Mouse (Mus musculus): ENCODE data around the gene Slit3.

The Slit3 gene

GRCm38 (mm10) chr11:35639428-35639827 is 518.4 kb downstream of the Slit3 start:
- DNase-seq, result no peak

- no peak for DNase-seq
Measured at GRCm38 (mm10) chr11:35651286-35651685, 530.3 kb downstream of the Slit3 start.

GRCm38 (mm10) chr11:35655836-35656235 is 534.8 kb downstream of the Slit3 start:
- no peak for DNase-seq

DNA sequence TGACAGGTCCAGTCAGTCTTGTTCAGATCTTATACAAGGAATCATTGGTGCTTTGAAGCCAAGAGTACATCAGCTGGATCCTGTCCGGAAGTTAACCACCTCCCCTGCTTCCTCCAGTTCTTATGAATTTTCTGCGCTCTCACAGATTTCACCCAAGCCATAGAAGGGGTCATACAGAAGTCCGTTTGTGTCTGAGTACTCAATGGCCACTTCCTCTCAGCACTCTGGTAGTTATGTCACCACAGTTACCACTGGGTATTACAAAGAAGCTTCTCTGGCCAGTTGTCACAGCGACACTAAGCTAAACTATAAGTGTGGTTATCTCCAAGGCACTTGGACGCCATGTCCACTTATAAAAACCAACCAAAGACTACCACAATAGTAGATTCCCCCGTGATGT is 536.6 kb downstream of the Slit3 start:
- no peak for DNase-seq

GRCm38 (mm10) chr11:35660967-35661366 is 539.9 kb downstream of the Slit3 start:
- DNase-seq, result no peak

DNA sequence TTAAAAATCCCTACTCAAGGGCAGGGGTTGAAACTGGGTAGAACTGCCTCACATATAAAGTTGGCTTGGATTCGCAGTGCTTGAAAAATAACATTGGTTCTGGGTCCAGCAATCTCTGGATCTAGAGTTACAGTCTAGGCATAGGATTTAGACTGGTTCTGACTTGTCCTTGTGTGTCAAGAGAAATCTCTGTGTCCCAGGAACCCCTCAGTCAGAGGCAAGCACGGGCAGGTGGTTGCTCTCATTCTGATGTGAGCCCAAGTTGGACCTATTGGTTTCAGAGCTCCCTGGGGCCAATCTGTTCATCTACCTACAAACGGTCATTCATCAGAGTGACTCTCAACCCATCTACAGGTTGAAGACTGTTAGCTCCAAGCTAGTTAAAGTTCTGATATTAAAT is 541.9 kb downstream of the Slit3 start:
- DNase-seq, result no peak

DNA sequence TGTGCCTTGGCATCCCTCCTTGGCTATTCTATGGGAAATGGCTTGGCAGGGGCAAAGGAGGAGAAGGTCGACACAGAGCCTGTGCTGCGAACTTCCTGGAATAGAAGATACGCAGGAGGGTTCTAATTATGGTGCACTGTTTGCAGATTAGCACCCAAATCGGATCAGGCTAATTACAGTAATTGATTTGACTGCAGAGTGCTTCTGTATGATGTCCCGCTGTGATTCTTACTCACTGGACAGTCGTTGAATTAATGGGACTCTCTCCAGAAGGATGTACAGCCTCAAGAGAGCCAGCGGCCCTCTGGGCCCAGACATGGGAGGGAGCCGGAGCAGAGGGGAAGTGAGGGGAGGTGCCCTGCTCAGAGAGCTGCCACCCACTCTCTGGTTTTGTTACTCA is 542.6 kb downstream of the Slit3 start:
- no peak for DNase-seq

DNA sequence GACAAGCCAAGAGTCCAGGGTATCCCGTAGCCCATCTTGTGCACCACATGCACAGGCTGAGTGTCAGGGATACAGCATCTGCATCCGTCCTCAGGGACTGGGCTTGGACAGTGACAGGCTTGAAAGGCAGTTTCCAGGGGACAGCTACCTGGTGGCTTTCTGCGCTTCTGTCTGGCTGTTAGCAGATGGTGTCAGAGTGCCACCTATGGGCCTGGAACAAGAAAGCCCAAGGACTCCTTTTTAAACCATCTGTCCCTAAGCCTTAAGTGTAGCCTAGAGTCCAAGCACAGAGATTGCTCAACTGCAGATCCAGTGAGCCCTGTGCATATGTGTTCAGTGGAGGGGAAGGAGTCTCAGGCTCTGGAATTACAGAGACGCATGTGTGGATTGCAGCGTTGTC is 544.0 kb downstream of the Slit3 start:
- peak; percentile 74 to 82 for DNase-seq

GRCm38 (mm10) chr11:35667428-35667827 is 546.4 kb downstream of the Slit3 start:
- peak; percentile 26 to 33 for DNase-seq

GRCm38 (mm10) chr11:35668138-35668537 is 547.1 kb downstream of the Slit3 start:
- DNase-seq, result peak; percentile 84 to 85

GRCm38 (mm10) chr11:35668750-35669149 is 547.7 kb downstream of the Slit3 start:
- DNase-seq, result peak; percentile 92 to 95

- DNase-seq, result peak; percentile 24 to 43
Measured at GRCm38 (mm10) chr11:35669536-35669935, 548.5 kb downstream of the Slit3 start.

- DNase-seq, result peak; percentile 33 to 50
Measured at GRCm38 (mm10) chr11:35670181-35670580, 549.2 kb downstream of the Slit3 start.

DNA sequence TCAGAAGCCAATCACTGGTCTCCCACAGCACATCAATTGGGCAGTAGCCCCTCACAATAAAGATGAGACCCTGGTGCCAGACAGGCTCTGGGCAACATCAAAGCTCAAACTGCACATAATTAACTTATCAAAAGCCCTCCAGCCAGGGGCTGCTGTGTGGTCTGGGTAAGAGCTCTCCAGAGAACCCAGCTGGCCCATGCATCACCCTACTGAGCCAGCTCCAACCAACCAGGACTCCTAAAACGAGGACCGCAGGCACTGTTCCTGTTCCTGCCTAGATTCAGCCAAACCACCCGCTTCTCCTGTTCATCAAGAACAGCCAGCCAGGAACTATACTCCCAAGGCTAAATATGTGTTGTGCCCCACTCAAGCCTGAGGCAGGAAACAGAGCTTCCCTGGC is 549.7 kb downstream of the Slit3 start:
- DNase-seq, result peak; percentile 24 to 44

GRCm38 (mm10) chr11:35673050-35673449 is 552.0 kb downstream of the Slit3 start:
- DNase-seq, result peak; percentile 88 to 92

- DNase-seq, result no peak
Measured at GRCm38 (mm10) chr11:35674242-35674641, 553.2 kb downstream of the Slit3 start.

DNA sequence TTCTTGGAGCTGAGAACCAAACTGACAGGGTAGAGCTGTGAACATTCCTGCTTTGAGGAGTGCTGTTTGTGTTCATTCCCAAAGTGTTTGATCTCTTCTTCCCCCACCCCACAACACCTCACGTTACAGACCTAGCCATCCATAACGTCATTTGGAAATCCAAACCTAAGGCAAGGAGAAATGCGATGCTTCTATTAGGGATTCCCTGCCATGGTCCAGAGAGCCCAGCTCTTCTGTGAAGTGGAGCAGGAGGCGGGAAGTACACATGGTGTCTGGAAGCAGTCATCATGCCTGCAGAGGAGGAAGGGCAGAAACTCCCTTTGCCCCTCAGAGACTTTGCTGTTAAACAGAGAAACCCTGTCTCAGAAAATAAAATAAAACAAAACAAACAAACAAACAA is 555.7 kb downstream of the Slit3 start:
- DNase-seq, result no peak

DNA sequence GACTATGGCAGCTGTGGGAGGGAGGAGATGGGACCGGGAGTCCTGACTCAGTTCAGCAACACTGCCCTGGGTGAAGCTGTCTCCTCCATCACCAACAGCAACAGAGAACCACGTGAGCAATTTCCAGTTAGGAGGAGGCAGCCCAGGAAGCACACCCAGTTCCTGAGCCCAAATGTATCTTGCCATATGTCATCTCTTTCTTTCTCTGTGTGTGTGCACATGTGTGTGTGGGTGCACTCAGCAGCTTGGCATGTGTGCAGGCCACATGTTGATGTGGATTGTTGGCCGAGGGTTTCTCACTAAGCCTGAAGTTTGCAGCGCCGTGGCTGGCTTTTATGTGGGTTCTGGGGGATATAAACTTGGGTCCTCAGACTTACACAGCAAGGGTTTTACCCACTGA is 559.0 kb downstream of the Slit3 start:
- no peak for DNase-seq

DNA sequence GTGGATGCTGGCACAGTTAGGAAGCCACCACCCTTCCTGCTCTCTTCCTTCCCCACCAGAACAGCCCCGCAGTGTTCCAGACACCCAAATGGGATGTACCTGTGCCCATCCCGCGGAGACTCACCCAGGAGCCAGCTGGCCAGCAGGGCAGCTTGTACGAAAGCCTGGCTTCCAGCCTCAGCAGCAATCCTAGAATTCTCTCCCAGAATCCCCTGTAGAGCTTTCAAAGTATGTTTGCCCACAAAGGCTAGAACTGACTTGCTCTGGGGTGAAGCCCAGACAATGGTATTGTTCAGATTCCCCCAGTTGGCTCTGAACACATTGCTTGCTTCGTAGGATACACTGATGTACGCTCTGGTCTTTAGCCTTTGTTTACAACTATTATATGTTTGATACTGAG is 566.3 kb downstream of the Slit3 start:
- DNase-seq, result no peak

- DNase-seq, result no peak
Measured at GRCm38 (mm10) chr11:35690515-35691281, 569.7 kb downstream of the Slit3 start.

DNA sequence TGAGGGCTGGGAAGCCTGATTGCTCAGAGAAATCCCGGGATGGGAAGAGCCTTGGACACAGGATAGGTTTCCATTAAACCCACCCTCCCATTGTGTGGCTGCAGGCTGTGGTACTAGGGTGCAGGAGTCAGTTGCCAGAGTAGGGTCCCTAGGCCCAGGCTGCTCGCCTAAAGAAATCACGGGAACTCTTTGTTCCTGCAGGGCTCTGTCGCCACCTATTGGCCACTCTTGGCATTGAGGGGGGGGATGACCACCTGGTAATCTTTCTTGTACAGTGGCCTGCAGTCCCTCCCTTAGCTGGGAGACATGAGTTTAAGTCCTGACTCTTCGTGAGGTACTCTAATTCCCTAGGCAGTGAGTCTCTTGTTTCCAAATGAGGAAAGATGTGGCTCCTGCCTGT is 572.1 kb downstream of the Slit3 start:
- DNase-seq, result peak; percentile 83 to 90

- no peak for DNase-seq
Measured at GRCm38 (mm10) chr11:35693625-35694024, 572.6 kb downstream of the Slit3 start.

GRCm38 (mm10) chr11:35697476-35697875 is 576.5 kb downstream of the Slit3 start:
- DNase-seq, result no peak

DNA sequence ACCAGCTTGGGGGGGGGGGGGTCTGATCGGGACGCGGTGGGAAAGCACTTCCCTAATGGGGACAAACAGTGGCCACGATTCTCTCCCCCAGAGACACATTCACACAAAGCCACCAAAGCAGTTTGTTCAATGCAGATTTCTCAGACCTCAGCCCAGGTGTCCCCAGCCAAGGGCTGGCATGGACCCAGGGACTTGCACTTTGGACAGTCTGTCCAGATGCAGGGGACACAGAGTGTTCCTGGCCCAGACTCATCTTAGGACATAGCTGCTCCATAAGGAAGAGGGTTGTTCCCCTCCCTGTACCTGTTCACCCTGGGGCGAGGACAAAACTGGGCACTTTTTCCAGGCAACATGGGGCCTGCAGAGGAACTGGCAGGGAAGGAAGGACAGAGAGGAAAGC is 577.9 kb downstream of the Slit3 start:
- no peak for DNase-seq

GRCm38 (mm10) chr11:35703471-35703870 is 582.4 kb downstream of the Slit3 start:
- DNase-seq, result peak in 1 of 2 experiments; percentile 47
